10 mouse cellular contexts compared by ENCODE assay signal in genomic region chr19:40637091-40637490, GRCm38 (mm10). TPM values are rescaled to one million over a fixed set of nuclear protein-coding genes. Genes with fewer than 3 reads are reported as not detected.
DNase-seq lines count a peak whose midpoint lies in the region; ATAC-seq lines count a peak whose summit lies in the region.
"Had no signal": no experiment of that assay in that cellular context is flagged by ENCODE, and none has a peak within 500 bp of the region (broad histone marks: within the 10 kb centered on the region; RNA-seq: fewer than 3 reads in every experiment).

No protein-coding gene starts in this region.

- WGBS in heart, embryonic 11.5 days (ENCODE audit: insufficient replicate concordance) = 35% methylated on average over 4 of the region's 4 CpGs
- 27% methylated on average over 4 of the region's 4 CpGs for WGBS in heart, embryonic 12.5 days

- H3K4me2 ChIP-seq in heart, embryonic 11.5 days = no peak overlapping the region
- H3K4me2 ChIP-seq in heart, embryonic 12.5 days = no peak overlapping the region
- H3K4me2 ChIP-seq: forebrain, embryonic 12.5 days had no signal

- H3K27ac ChIP-seq in heart, embryonic 11.5 days (ENCODE audit: low read depth, low read length) = no peak overlapping the region
- H3K27ac ChIP-seq in heart, embryonic 12.5 days (ENCODE audit: poor library complexity, severe bottlenecking) = peak overlapping the region; percentile 36; the same call in 1 of the 2 replicates
- H3K27ac ChIP-seq: forebrain, embryonic 12.5 days had no signal

- H3K4me1 ChIP-seq in heart, embryonic 11.5 days (ENCODE audit: control insufficient read depth, insufficient read depth, low read length) = no peaks in the 10 kb centered on the region
- H3K4me1 ChIP-seq in heart, embryonic 12.5 days (replicated peaks) = no peaks in the 10 kb centered on the region
- H3K4me1 ChIP-seq: forebrain, embryonic 12.5 days had no signal

- no peaks in the 10 kb centered on the region for H3K27me3 ChIP-seq in heart, embryonic 11.5 days (ENCODE audit: control insufficient read depth, insufficient read depth, low read length)
- no peaks in the 10 kb centered on the region for H3K27me3 ChIP-seq in heart, embryonic 12.5 days (replicated peaks)
- H3K27me3 ChIP-seq: forebrain, embryonic 12.5 days had no signal

- H3K9ac ChIP-seq in heart, embryonic 11.5 days (ENCODE audit: low read depth, low read length) = no peak overlapping the region
- H3K9ac ChIP-seq in heart, embryonic 12.5 days = no peak overlapping the region
- H3K9ac ChIP-seq: forebrain, embryonic 12.5 days had no signal

- no peaks in the 10 kb centered on the region for H3K9me3 ChIP-seq in heart, embryonic 11.5 days (replicated peaks; ENCODE audit: control insufficient read depth, low read length)
- H3K9me3 ChIP-seq in heart, embryonic 12.5 days (replicated peaks) = no peaks in the 10 kb centered on the region
- H3K9me3 ChIP-seq: forebrain, embryonic 12.5 days had no signal

- ATAC-seq in heart, embryonic 11.5 days (replicated peaks; ENCODE audit: insufficient number of reproducible peaks, low FRiP score, low TSS enrichment) = no peak
- no peak for ATAC-seq in heart, embryonic 12.5 days (ENCODE audit: insufficient number of reproducible peaks, low FRiP score)

- no peaks in the 10 kb centered on the region for H3K36me3 ChIP-seq in heart, embryonic 11.5 days (ENCODE audit: control insufficient read depth, insufficient read depth, low read length)
- no peaks in the 10 kb centered on the region for H3K36me3 ChIP-seq in heart, embryonic 12.5 days
- H3K36me3 ChIP-seq: forebrain, embryonic 12.5 days had no signal

- no peak overlapping the region for H3K4me3 ChIP-seq in heart, embryonic 11.5 days (ENCODE audit: low read depth, low read length)
- H3K4me3 ChIP-seq in heart, embryonic 12.5 days = no peak overlapping the region
- H3K4me3 ChIP-seq: forebrain, embryonic 12.5 days had no signal

- peak; percentile 98 for DNase-seq in heart, adult 11 months
- DNase-seq in kidney, postnatal 36 days = peak; percentile 69 to 71
- peak; percentile 20 for DNase-seq in skeletal muscle tissue, adult 2 months (ENCODE audit: low read depth, low spot score)
- DNase-seq in layer of hippocampus, adult 8-10 months (ENCODE audit: low spot score in 2 of 2) = no peak
- DNase-seq in cerebellum, adult 18-20 months = no peak
- DNase-seq in left cerebral cortex, adult 18-20 months (ENCODE audit: low spot score in 2 of 2) = no peak
- DNase-seq: cerebellum, adult 11 months had no signal

RNA-seq across cellular contexts. Expression of gene Entpd1, which starts 24.9 kb away (rescaled TPM):
- polyA plus RNA-seq in heart, embryonic 11.5 days (2014; fragmentation: Nextera tagmentation; extraction: Ambion mirVana) = 13.1 and 15.9 TPM in 2 replicates
- polyA plus RNA-seq in heart, embryonic 12.5 days (2016; fragmentation: Nextera tagmentation; extraction: Ambion mirVana) = 10.6 and 10.9 TPM in 2 replicates
- total RNA-seq in layer of hippocampus, adult 8-10 months (2022) = 10 to 100 TPM; 16.0 to 32.9 (median 21.3) TPM
- total RNA-seq in left cerebral cortex, adult 18-20 months (2021) = 10 to 100 TPM; 18.2 to 18.9 TPM

RNA-seq across cellular contexts. Expression of gene Tctn3, which starts 25.1 kb away (rescaled TPM):
- 7.6 and 10.3 TPM in 2 replicates for polyA plus RNA-seq in heart, embryonic 11.5 days (2014; fragmentation: Nextera tagmentation; extraction: Ambion mirVana)
- 10.6 and 11.1 TPM in 2 replicates for polyA plus RNA-seq in heart, embryonic 12.5 days (2016; fragmentation: Nextera tagmentation; extraction: Ambion mirVana)
- 10 to 100 TPM; 17.7 to 19.5 (median 18.8) TPM for total RNA-seq in layer of hippocampus, adult 8-10 months (2022)
- total RNA-seq in left cerebral cortex, adult 18-20 months (2021) = 10 to 100 TPM; 19.5 to 21.6 TPM

RNA-seq across cellular contexts. Expression of gene Aldh18a1, which starts 48.8 kb away (rescaled TPM):
- 38.9 and 42.9 TPM in 2 replicates for polyA plus RNA-seq in heart, embryonic 11.5 days (2014; fragmentation: Nextera tagmentation; extraction: Ambion mirVana)
- 50.2 and 50.6 TPM in 2 replicates for polyA plus RNA-seq in heart, embryonic 12.5 days (2016; fragmentation: Nextera tagmentation; extraction: Ambion mirVana)
- 10 to 100 TPM; 19.9 to 29.8 (median 26.1) TPM for total RNA-seq in layer of hippocampus, adult 8-10 months (2022)
- total RNA-seq in left cerebral cortex, adult 18-20 months (2021) = 10 to 100 TPM; 22.5 to 28.9 TPM

Comparison
In these comparisons a context has a peak if more than half of its experiments do, and no peak if none do; other contexts are left out.
1. DNase-seq: peak in heart, adult 11 months (single experiment), kidney, postnatal 36 days (2 of 2) and skeletal muscle tissue, adult 2 months (single experiment); none in layer of hippocampus, adult 8-10 months (0 of 2), cerebellum, adult 18-20 months (0 of 2) and left cerebral cortex, adult 18-20 months (0 of 2).